Comparison of ENCODE assay signal across 8 mouse cellular contexts in the genomic region with DNA sequence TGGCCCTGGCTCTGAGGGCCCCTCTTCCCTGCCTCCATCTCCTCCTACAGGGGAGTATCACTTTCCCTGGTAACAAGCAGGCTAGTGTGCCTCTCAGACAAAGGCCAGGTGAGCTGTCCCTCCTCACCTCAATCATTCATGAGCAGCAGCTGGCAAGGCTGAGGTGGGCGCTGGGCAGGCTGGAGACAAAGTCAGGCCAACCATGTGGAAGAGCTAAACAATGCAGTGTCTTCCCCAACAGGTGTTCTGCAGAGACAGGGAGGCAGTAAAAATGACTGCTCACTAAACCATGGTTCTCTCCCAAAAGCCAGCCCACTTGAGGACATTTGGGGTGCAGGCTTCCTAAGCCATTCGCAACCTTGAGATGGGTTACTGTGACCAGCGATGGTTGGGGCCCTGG. TPM values are rescaled to one million over a fixed set of nuclear protein-coding genes. Genes with fewer than 3 reads are reported as not detected.
A peak's percentile ranks its signal among the peaks of the same experiment; 100 is the strongest.
DNase-seq lines count a peak whose midpoint lies in the region; ATAC-seq and TF ChIP-seq lines count a peak whose summit lies in the region.

No protein-coding gene starts in this region.

- H3K9ac ChIP-seq in kidney, embryonic 15.5 days: no peak overlapping the region; the same call in 1 of the 2 replicates
- 0 out of 2 replicates have a peak overlapping the region, but pooled peaks have one; percentile 60 for H3K9ac ChIP-seq in hindbrain, embryonic 15.5 days
- H3K9ac ChIP-seq in midbrain, embryonic 14.5 days (replicated peaks; ENCODE audit: low read length): 0 out of 2 replicates have a peak overlapping the region, but pooled peaks have one; percentile 74

- no peaks in the 10 kb centered on the region for H3K9me3 ChIP-seq in kidney, embryonic 15.5 days (replicated peaks)
- no peaks in the 10 kb centered on the region for H3K9me3 ChIP-seq in hindbrain, embryonic 15.5 days
- H3K9me3 ChIP-seq in midbrain, embryonic 14.5 days (ENCODE audit: control insufficient read depth, low read length): no peaks in the 10 kb centered on the region

- no peaks in the 10 kb centered on the region for H3K27me3 ChIP-seq in kidney, embryonic 15.5 days
- H3K27me3 ChIP-seq in hindbrain, embryonic 15.5 days: no peaks in the 10 kb centered on the region
- H3K27me3 ChIP-seq in midbrain, embryonic 14.5 days (ENCODE audit: control insufficient read depth, insufficient read depth, low read length): no peaks in the 10 kb centered on the region

- H3K4me3 ChIP-seq in kidney, embryonic 15.5 days (replicated peaks): peak overlapping the region; percentile 96; the same call in 1 of the 2 replicates
- no peak overlapping the region for H3K4me3 ChIP-seq in cortical plate, adult 2 months (ENCODE audit: insufficient read depth, low read length)
- no peak overlapping the region for H3K4me3 ChIP-seq in hindbrain, embryonic 15.5 days
- no peak overlapping the region for H3K4me3 ChIP-seq in midbrain, embryonic 14.5 days (replicated peaks; ENCODE audit: low read depth, low read length)

- DNase-seq in kidney, postnatal 14 days: no peak
- no peak for DNase-seq in midbrain, embryonic 14.5 days
- DNase-seq in layer of hippocampus, adult 11-12 months (ENCODE audit: low spot score): no peak
- DNase-seq in ovary, postnatal 10 days (ENCODE audit: low spot score): no peak
- DNase-seq in thymus, postnatal 14 days: no peak

- peak overlapping the region; percentile 100 for H3K27ac ChIP-seq in kidney, embryonic 15.5 days
- H3K27ac ChIP-seq in cortical plate, adult 2 months (ENCODE audit: insufficient read depth, low read length): peak overlapping the region; percentile 20
- H3K27ac ChIP-seq in hindbrain, embryonic 15.5 days (replicated peaks): peak overlapping the region; percentile 98
- H3K27ac ChIP-seq in midbrain, embryonic 14.5 days (replicated peaks; ENCODE audit: low read depth, low read length): peak overlapping the region; percentile 100

- no peak for TF ChIP-seq POLR2A in cortical plate, adult 2 months (IDR thresholded peaks at IDR 0.05; ENCODE audit: extremely low read depth, insufficient read depth, low read length)

- peak overlapping the region; percentile 95 for H3K4me2 ChIP-seq in kidney, embryonic 15.5 days
- H3K4me2 ChIP-seq in hindbrain, embryonic 15.5 days: peak overlapping the region; percentile 71; the same call in 1 of the 2 replicates
- H3K4me2 ChIP-seq in midbrain, embryonic 14.5 days (ENCODE audit: low read length): peak overlapping the region; percentile 90

- peaks cover 5% of the 10 kb centered on the region for H3K36me3 ChIP-seq in kidney, embryonic 15.5 days
- H3K36me3 ChIP-seq in hindbrain, embryonic 15.5 days: no peaks in the 10 kb centered on the region
- H3K36me3 ChIP-seq in midbrain, embryonic 14.5 days (ENCODE audit: control insufficient read depth, insufficient read depth, low read length): peaks cover under 1% of the 10 kb centered on the region

- H3K4me1 ChIP-seq in kidney, embryonic 15.5 days: peaks cover 60% of the 10 kb centered on the region
- H3K4me1 ChIP-seq in cortical plate, adult 2 months (ENCODE audit: control insufficient read depth, insufficient read depth, low read length): peaks cover 12% of the 10 kb centered on the region
- peaks cover 48% of the 10 kb centered on the region for H3K4me1 ChIP-seq in hindbrain, embryonic 15.5 days (replicated peaks)
- peaks cover 37% of the 10 kb centered on the region for H3K4me1 ChIP-seq in midbrain, embryonic 14.5 days (ENCODE audit: control insufficient read depth, insufficient read depth, low read length)

- no peak for TF ChIP-seq CTCF in cortical plate, adult 2 months (IDR thresholded peaks at IDR 0.05; ENCODE audit: extremely low read depth, insufficient read depth, low read length)

- WGBS in kidney, embryonic 15.5 days: 68% methylated on average over 3 of the region's 3 CpGs
- 79% methylated on average over 3 of the region's 3 CpGs for WGBS in hindbrain, embryonic 15.5 days
- 90% methylated on average over 3 of the region's 3 CpGs for WGBS in midbrain, embryonic 14.5 days

- no peak for ATAC-seq in kidney, embryonic 15.5 days (replicated peaks; ENCODE audit: low FRiP score)
- no peak for ATAC-seq in hindbrain, embryonic 15.5 days (ENCODE audit: low FRiP score, low read depth)
- ATAC-seq in midbrain, embryonic 14.5 days (ENCODE audit: low FRiP score, low TSS enrichment): no peak

RNA-seq across cellular contexts. Expression of gene Ptbp1, which starts 2.6 kb away (rescaled TPM):
- 398 and 438 TPM in 2 replicates for polyA plus RNA-seq in kidney, embryonic 15.5 days (2015; fragmentation: Nextera tagmentation; extraction: Ambion mirVana)
- 53.3 and 54.1 TPM in 2 replicates for polyA plus RNA-seq in cortical plate, adult 2 months (2012; rRNA removed)
- polyA plus RNA-seq in hindbrain, embryonic 15.5 days (2015; fragmentation: Nextera tagmentation; extraction: Ambion mirVana): 74.8 and 77.1 TPM in 2 replicates
- polyA plus RNA-seq in midbrain, embryonic 14.5 days (2014; fragmentation: Nextera tagmentation; extraction: Ambion mirVana): 47.5 and 74.0 TPM in 2 replicates

RNA-seq across cellular contexts. Expression of gene Prtn3, which starts 22.6 kb away (rescaled TPM):
- 7.4 and 8.3 TPM in 2 replicates for polyA plus RNA-seq in kidney, embryonic 15.5 days (2015; fragmentation: Nextera tagmentation; extraction: Ambion mirVana)
- polyA plus RNA-seq in cortical plate, adult 2 months (2012; rRNA removed): 4.3 and 5.2 TPM in 2 replicates
- 11.0 and 11.3 TPM in 2 replicates for polyA plus RNA-seq in hindbrain, embryonic 15.5 days (2015; fragmentation: Nextera tagmentation; extraction: Ambion mirVana)
- polyA plus RNA-seq in midbrain, embryonic 14.5 days (2014; fragmentation: Nextera tagmentation; extraction: Ambion mirVana): 14.9 and 16.7 TPM in 2 replicates

RNA-seq across cellular contexts. Expression of gene Plppr3, which starts 22.8 kb away (rescaled TPM):
- polyA plus RNA-seq in kidney, embryonic 15.5 days (2015; fragmentation: Nextera tagmentation; extraction: Ambion mirVana): 62.1 and 74.5 TPM in 2 replicates
- 79.9 and 80.5 TPM in 2 replicates for polyA plus RNA-seq in cortical plate, adult 2 months (2012; rRNA removed)
- polyA plus RNA-seq in hindbrain, embryonic 15.5 days (2015; fragmentation: Nextera tagmentation; extraction: Ambion mirVana): 383 and 417 TPM in 2 replicates
- 342 and 375 TPM in 2 replicates for polyA plus RNA-seq in midbrain, embryonic 14.5 days (2014; fragmentation: Nextera tagmentation; extraction: Ambion mirVana)

RNA-seq across cellular contexts. Expression of gene Misp, which starts 30.9 kb away (rescaled TPM):
- 14.9 and 15.2 TPM in 2 replicates for polyA plus RNA-seq in kidney, embryonic 15.5 days (2015; fragmentation: Nextera tagmentation; extraction: Ambion mirVana)
- polyA plus RNA-seq in cortical plate, adult 2 months (2012; rRNA removed): 0.13 and 0.21 TPM in 2 replicates
- polyA plus RNA-seq in hindbrain, embryonic 15.5 days (2015; fragmentation: Nextera tagmentation; extraction: Ambion mirVana): 0.49 and 0.92 TPM in 2 replicates
- 0.45 and 1.5 TPM in 2 replicates for polyA plus RNA-seq in midbrain, embryonic 14.5 days (2014; fragmentation: Nextera tagmentation; extraction: Ambion mirVana)

RNA-seq across cellular contexts. Expression of gene Elane, which starts 34.4 kb away (rescaled TPM):
- 2.6 and 3.4 TPM in 2 replicates for polyA plus RNA-seq in kidney, embryonic 15.5 days (2015; fragmentation: Nextera tagmentation; extraction: Ambion mirVana)
- polyA plus RNA-seq in cortical plate, adult 2 months (2012; rRNA removed): not detected in 2 replicates
- polyA plus RNA-seq in hindbrain, embryonic 15.5 days (2015; fragmentation: Nextera tagmentation; extraction: Ambion mirVana): 0.16 TPM in 1 of 2 replicates, not detected in the other
- polyA plus RNA-seq in midbrain, embryonic 14.5 days (2014; fragmentation: Nextera tagmentation; extraction: Ambion mirVana): not detected in 2 replicates

Comparison
In these comparisons a context has a peak if more than half of its experiments do, and no peak if none do; other contexts are left out.
1. H3K27ac ChIP-seq: peak in every context shown above with its lines; median percentile 100 in kidney, embryonic 15.5 days; 100 in midbrain, embryonic 14.5 days; 98 in hindbrain, embryonic 15.5 days; 20 in cortical plate, adult 2 months.